Mouse (Mus musculus): ENCODE data around the gene Zfp882.
"Not testable (repeated sequence)": the region's sequence is repeated elsewhere in the genome, so short reads cannot be mapped to it uniquely, and the experiment has no call there.

GRCm38 (mm10) chr8:71861551-71861950, 46.9 kb upstream of the Zfp882 start:
- not testable (repeated sequence) for TF ChIP-seq POLR2A (IDR thresholded peaks at IDR 0.05; ENCODE audit: low read depth, low read length); CTCF (IDR thresholded peaks at IDR 0.05; ENCODE audit: borderline replicate concordance, insufficient read depth, low read length)

Data from embryonic fibroblast, embryonic 13.5 days (primary cell).